Mouse (Mus musculus) hindbrain, embryonic 15.5 days (tissue): ENCODE results near the gene Nrxn1. TPM values are rescaled to one million over a fixed set of nuclear protein-coding genes. Genes with fewer than 3 reads are reported as not detected.

Experiments used
- ATAC-seq: fragments of 200-750 bp; cut with Nextera tagmentation; 2 replicates; pipeline ENCODE4 v1.8.0; 2017; ENCODE audit warnings: low read depth, moderate number of reproducible peaks, moderate TSS enrichment; ENCODE audit not compliant: low FRiP score
- H3K27ac ChIP-seq: fragments of 300-500 bp; sonication (generic); replicated peaks from 2 replicates; pipeline ENCODE4 v1.5.1; 2015; ENCODE audit warnings: mild to moderate bottlenecking, inconsistent platforms
- H3K27me3 ChIP-seq: fragments of 300-500 bp; sonication (generic); 2 replicates; pipeline ENCODE4 v1.6.1; 2015; ENCODE audit warnings: control low read depth, inconsistent platforms
- H3K36me3 ChIP-seq: fragments of 300-500 bp; sonication (generic); 2 replicates; pipeline ENCODE4 v1.6.1; 2015; ENCODE audit warnings: control low read depth, inconsistent platforms
- H3K4me1 ChIP-seq: fragments of 300-500 bp; sonication (generic); replicated peaks from 2 replicates; pipeline ENCODE4 v1.6.1; 2015; ENCODE audit warnings: control low read depth, inconsistent platforms
- H3K4me2 ChIP-seq: fragments of 300-500 bp; sonication (generic); 2 replicates; pipeline ENCODE4 v1.6.1; 2015; ENCODE audit warnings: moderate library complexity, mild to moderate bottlenecking, inconsistent platforms
- H3K4me3 ChIP-seq: fragments of 300-500 bp; sonication (generic); 2 replicates; pipeline ENCODE4 v1.5.1; 2015; ENCODE audit warnings: mild to moderate bottlenecking, inconsistent platforms
- H3K9ac ChIP-seq: fragments of 300-500 bp; sonication (generic); 2 replicates; pipeline ENCODE4 v1.6.1; 2015; ENCODE audit warnings: inconsistent platforms
- H3K9me3 ChIP-seq: fragments of 300-500 bp; sonication (generic); 2 replicates; pipeline ENCODE4 v1.6.1; 2016; ENCODE audit warnings: control low read depth, inconsistent platforms
- WGBS: fragments of 180-500 bp; shearing (Covaris S2); methylation state at CpG from one replicate; pipeline ENCODE4 v1.1.7; 2015; 5-methylcytosine and 5-hydroxymethylcytosine counted together
- polyA plus RNA-seq: library from polyadenylated mRNA; unstranded; fragments of >200 nt; fragmentation: Nextera tagmentation; extraction: Ambion mirVana; gene quantifications from 2 replicates; pipeline ENCODE4 v1.2.1, GENCODE M21; 2015

Nrxn1 gene
- polyA plus RNA-seq, 1 experiment from 2014 or later: 241 TPM

- WGBS: 57% methylated on average over 12 of the region's 12 CpGs
- H3K36me3 ChIP-seq: no peaks in the 10 kb centered on the region
- no peak overlapping the region for H3K4me3 ChIP-seq
- H3K9me3 ChIP-seq: no peaks in the 10 kb centered on the region
- no peaks in the 10 kb centered on the region for H3K4me1 ChIP-seq
- no peak overlapping the region for H3K27ac ChIP-seq
- H3K27me3 ChIP-seq: no peaks in the 10 kb centered on the region
- ATAC-seq: no peak
- H3K9ac ChIP-seq: no peak overlapping the region
- H3K4me2 ChIP-seq: no peak overlapping the region
Measured at GRCm38 (mm10) chr17:90130836-90131235, 962.0 kb downstream of the Nrxn1 start.

GRCm38 (mm10) chr17:90129183-90129582 lies 963.7 kb downstream of the Nrxn1 start:
- H3K36me3 ChIP-seq: no peaks in the 10 kb centered on the region
- no peak overlapping the region for H3K4me2 ChIP-seq
- H3K27ac ChIP-seq: no peak overlapping the region
- H3K4me1 ChIP-seq: no peaks in the 10 kb centered on the region
- 85% methylated on average over 2 of the region's 2 CpGs for WGBS
- no peaks in the 10 kb centered on the region for H3K27me3 ChIP-seq
- H3K4me3 ChIP-seq: no peak overlapping the region
- no peak overlapping the region for H3K9ac ChIP-seq
- H3K9me3 ChIP-seq: no peaks in the 10 kb centered on the region
- no peak for ATAC-seq

GRCm38 (mm10) chr17:90127561-90127960 lies 965.3 kb downstream of the Nrxn1 start:
- H3K27ac ChIP-seq: no peak overlapping the region
- no peak overlapping the region for H3K4me2 ChIP-seq
- no peak for ATAC-seq
- 47% methylated on average over 1 of the region's 1 CpGs for WGBS
- no peak overlapping the region for H3K4me3 ChIP-seq
- H3K9ac ChIP-seq: no peak overlapping the region
- H3K9me3 ChIP-seq: no peaks in the 10 kb centered on the region
- H3K4me1 ChIP-seq: no peaks in the 10 kb centered on the region
- no peaks in the 10 kb centered on the region for H3K36me3 ChIP-seq
- H3K27me3 ChIP-seq: no peaks in the 10 kb centered on the region

GRCm38 (mm10) chr17:90122796-90123481 lies 969.9 kb downstream of the Nrxn1 start:
- H3K4me2 ChIP-seq: no peak overlapping the region
- 77% methylated on average over 5 of the region's 5 CpGs for WGBS
- ATAC-seq: no peak
- H3K27me3 ChIP-seq: no peaks in the 10 kb centered on the region
- H3K4me1 ChIP-seq: no peaks in the 10 kb centered on the region
- no peaks in the 10 kb centered on the region for H3K9me3 ChIP-seq
- H3K36me3 ChIP-seq: no peaks in the 10 kb centered on the region
- H3K9ac ChIP-seq: no peak overlapping the region
- no peak overlapping the region for H3K4me3 ChIP-seq
- H3K27ac ChIP-seq: no peak overlapping the region

- H3K27me3 ChIP-seq: no peaks in the 10 kb centered on the region
- H3K4me2 ChIP-seq: no peak overlapping the region
- WGBS: 82% methylated on average over 2 of the region's 2 CpGs
- no peak for ATAC-seq
- no peak overlapping the region for H3K4me3 ChIP-seq
- no peaks in the 10 kb centered on the region for H3K9me3 ChIP-seq
- no peaks in the 10 kb centered on the region for H3K4me1 ChIP-seq
- H3K9ac ChIP-seq: no peak overlapping the region
- no peak overlapping the region for H3K27ac ChIP-seq
- H3K36me3 ChIP-seq: no peaks in the 10 kb centered on the region
Measured at GRCm38 (mm10) chr17:90116241-90116640, 976.6 kb downstream of the Nrxn1 start.

GRCm38 (mm10) chr17:90094999-90095398 lies 997.9 kb downstream of the Nrxn1 start:
- Histone ChIP-seq H3K27me3 (no peaks in the 10 kb centered on the region), H3K27ac (no peak overlapping the region), H3K36me3 (no peaks in the 10 kb centered on the region), H3K9ac (no peak overlapping the region), H3K4me3 (no peak overlapping the region), H3K4me2 (no peak overlapping the region), H3K4me1 (no peaks in the 10 kb centered on the region), H3K9me3 (no peaks in the 10 kb centered on the region)
- ATAC-seq: no peak
- WGBS: 80% methylated on average over 3 of the region's 3 CpGs

- Histone ChIP-seq H3K9ac (peak overlapping the region; percentile 44), H3K36me3 (no peaks in the 10 kb centered on the region), H3K9me3 (no peaks in the 10 kb centered on the region), H3K4me1 (peaks cover 14% of the 10 kb centered on the region; the same call in 1 of the 2 replicates), H3K27ac (peak overlapping the region; percentile 90), H3K27me3 (no peaks in the 10 kb centered on the region), H3K4me2 (peak overlapping the region; percentile 52), H3K4me3 (peak overlapping the region; percentile 32)
- ATAC-seq: peak; percentile 100
- WGBS: 3% methylated on average over 12 of the region's 12 CpGs
Measured at GRCm38 (mm10) chr17:90088314-90088650, 1004.6 kb downstream of the Nrxn1 start.

- H3K4me2 ChIP-seq: peak overlapping the region; percentile 52
- H3K4me1 ChIP-seq: peaks cover 14% of the 10 kb centered on the region; the same call in 1 of the 2 replicates
- peak overlapping the region; percentile 90 for H3K27ac ChIP-seq
- no peak; the same call in 1 of the 2 replicates for ATAC-seq
- no peaks in the 10 kb centered on the region for H3K36me3 ChIP-seq
- H3K4me3 ChIP-seq: peak overlapping the region; percentile 32
- 31% methylated on average over 11 of the region's 11 CpGs for WGBS
- H3K9me3 ChIP-seq: no peaks in the 10 kb centered on the region
- no peaks in the 10 kb centered on the region for H3K27me3 ChIP-seq
- H3K9ac ChIP-seq: peak overlapping the region; percentile 44
Measured at GRCm38 (mm10) chr17:90087616-90088313, 1005.1 kb downstream of the Nrxn1 start.

- Histone ChIP-seq H3K9me3 (no peaks in the 10 kb centered on the region), H3K36me3 (no peaks in the 10 kb centered on the region), H3K27ac (peak overlapping the region; percentile 79), H3K4me3 (peak overlapping the region; percentile 19), H3K4me2 (peak overlapping the region; percentile 46), H3K4me1 (peaks cover 14% of the 10 kb centered on the region; the same call in 1 of the 2 replicates), H3K27me3 (no peaks in the 10 kb centered on the region), H3K9ac (no peak overlapping the region)
- peak; percentile 74 for ATAC-seq
- 10% methylated on average over 1 of the region's 1 CpGs for WGBS
Measured at GRCm38 (mm10) chr17:90086826-90087225, 1006.0 kb downstream of the Nrxn1 start.

- H3K4me3 ChIP-seq: no peak overlapping the region
- H3K4me2 ChIP-seq: no peak overlapping the region
- H3K9me3 ChIP-seq: no peaks in the 10 kb centered on the region
- peak overlapping the region; percentile 19; the same call in 1 of the 2 replicates for H3K27ac ChIP-seq
- peaks cover 6% of the 10 kb centered on the region; the same call in 1 of the 2 replicates for H3K4me1 ChIP-seq
- no peaks in the 10 kb centered on the region for H3K27me3 ChIP-seq
- H3K9ac ChIP-seq: no peak overlapping the region
- ATAC-seq: peak; percentile 34; the same call in 1 of the 2 replicates
- no peaks in the 10 kb centered on the region for H3K36me3 ChIP-seq
- 27% methylated on average over 6 of the region's 6 CpGs for WGBS
Measured at GRCm38 (mm10) chr17:90079003-90079402, 1013.9 kb downstream of the Nrxn1 start.

- Histone ChIP-seq H3K4me3 (no peak overlapping the region), H3K9ac (no peak overlapping the region), H3K27me3 (no peaks in the 10 kb centered on the region), H3K4me1 (peaks cover 6% of the 10 kb centered on the region; the same call in 1 of the 2 replicates), H3K36me3 (no peaks in the 10 kb centered on the region), H3K4me2 (no peak overlapping the region), H3K9me3 (no peaks in the 10 kb centered on the region), H3K27ac (no peak overlapping the region)
- ATAC-seq: peak; percentile 38; the same call in 1 of the 2 replicates
- WGBS: 31% methylated on average over 3 of the region's 3 CpGs
Measured at GRCm38 (mm10) chr17:90078488-90078887, 1014.4 kb downstream of the Nrxn1 start.

- H3K4me1 ChIP-seq: peaks cover 22% of the 10 kb centered on the region
- no peaks in the 10 kb centered on the region for H3K9me3 ChIP-seq
- WGBS: 4% methylated on average over 1 of the region's 1 CpGs
- H3K4me3 ChIP-seq: no peak overlapping the region
- no peaks in the 10 kb centered on the region for H3K27me3 ChIP-seq
- no peak overlapping the region for H3K27ac ChIP-seq
- H3K36me3 ChIP-seq: no peaks in the 10 kb centered on the region
- H3K4me2 ChIP-seq: no peak overlapping the region
- H3K9ac ChIP-seq: no peak overlapping the region
- ATAC-seq: no peak
Measured at GRCm38 (mm10) chr17:90062866-90063265, 1030.0 kb downstream of the Nrxn1 start.
